Mouse (Mus musculus) layer of hippocampus, adult 11-12 months (tissue): ENCODE data around the gene Pianp.
A peak's percentile ranks its signal among the peaks of the same experiment; 100 is the strongest.

ENCODE experiments used
- DNase-seq: peaks from one replicate; pipeline ENCODE4 v3.0.0; 2022; ENCODE audit warnings: low spot score

Gene Pianp

DNA sequence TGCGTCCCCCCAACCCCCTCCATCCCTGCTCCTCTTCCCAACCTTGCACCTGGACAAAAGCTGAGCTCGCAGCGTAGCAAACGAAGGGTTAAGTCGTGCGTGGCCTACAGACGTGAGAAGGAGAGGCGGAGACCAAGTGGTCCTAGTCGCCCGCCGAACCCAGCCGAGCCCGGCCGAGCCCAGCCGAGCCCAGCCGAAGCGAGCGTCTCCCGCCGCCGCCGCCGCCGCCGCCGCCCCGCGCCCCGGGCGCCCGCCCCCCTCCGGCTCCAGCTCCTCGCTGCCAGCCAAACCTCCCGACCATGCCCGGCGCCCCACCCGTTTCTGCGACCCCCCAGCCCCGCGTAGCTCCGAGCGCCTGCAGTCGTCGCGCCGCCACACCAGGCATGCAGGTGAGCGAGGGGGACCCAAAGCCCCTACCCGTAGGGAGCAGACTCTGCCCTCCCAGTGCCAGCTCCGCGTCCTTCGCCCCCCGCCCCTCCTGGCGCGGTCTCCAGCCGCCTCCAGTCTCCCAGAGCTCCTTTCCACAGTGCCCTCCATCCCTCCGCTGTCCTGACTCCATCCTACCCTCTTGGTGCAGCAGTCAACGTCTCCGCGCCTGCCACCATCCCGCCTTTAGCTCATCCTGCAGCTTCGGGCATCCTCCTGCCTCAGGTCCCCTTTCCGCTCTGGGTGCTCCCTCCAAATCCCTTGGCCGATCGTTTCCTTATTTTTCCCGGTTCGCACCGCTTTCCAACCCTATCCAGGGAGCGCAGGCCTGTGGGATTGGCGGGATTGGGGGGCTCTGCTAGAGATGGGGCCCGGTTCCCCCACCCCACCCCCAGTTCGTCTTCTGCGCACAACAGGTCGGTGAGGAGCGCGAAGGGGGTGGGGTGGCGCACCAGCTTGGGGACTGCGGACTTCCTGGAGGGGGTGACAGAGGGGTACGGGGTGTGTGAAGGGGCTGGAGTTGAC lies at the start of gene Pianp:
TSS of gene Pianp (plus strand) at position 144 of the 951 bp plus-strand sequence.
- peak; percentile 80 for DNase-seq

- no peak for DNase-seq
Measured at GRCm38 (mm10) chr6:124953991-124954715, 42.3 kb upstream of the Pianp start.

DNA sequence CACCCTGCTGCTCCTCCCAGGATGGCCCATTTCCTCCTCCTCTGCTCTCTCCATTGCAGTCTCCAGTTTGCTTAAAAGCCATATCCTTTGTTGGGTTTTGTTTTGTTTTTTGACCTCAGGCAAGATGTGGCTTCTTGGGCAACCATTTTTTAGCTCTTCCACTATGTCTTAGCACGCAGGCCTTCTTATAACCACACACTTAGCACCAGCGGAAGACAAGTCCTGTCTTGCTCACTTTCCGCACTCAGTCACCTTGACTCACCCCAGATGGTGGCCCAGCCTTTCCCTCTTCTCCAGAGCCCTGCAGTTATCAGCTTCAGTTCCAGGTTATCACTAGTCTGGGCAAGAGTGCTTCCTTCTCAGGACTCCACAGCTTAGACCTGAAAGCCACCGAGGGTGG lies 41.3 kb upstream of the Pianp start:
- DNase-seq, result no peak

DNA sequence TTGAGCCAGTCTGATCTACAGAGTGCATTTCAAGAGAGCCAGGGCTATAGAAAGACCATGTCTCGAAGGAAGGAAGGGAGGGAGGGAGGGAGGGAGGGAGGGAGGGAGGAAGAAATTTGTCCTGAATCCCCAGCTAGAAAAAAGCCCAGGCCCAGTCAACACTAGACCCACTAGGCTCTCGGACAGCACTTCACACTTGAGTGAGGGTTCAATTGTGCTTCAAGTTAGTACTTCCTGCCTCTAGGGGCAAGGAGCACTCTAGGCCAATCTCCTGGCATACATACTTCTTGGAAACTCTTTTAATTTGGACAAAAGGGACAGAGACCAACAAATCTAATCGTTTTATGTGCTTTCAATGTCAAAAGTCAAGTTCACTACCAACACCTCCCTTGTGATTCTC lies 38.4 kb upstream of the Pianp start:
- DNase-seq, result no peak

DNA sequence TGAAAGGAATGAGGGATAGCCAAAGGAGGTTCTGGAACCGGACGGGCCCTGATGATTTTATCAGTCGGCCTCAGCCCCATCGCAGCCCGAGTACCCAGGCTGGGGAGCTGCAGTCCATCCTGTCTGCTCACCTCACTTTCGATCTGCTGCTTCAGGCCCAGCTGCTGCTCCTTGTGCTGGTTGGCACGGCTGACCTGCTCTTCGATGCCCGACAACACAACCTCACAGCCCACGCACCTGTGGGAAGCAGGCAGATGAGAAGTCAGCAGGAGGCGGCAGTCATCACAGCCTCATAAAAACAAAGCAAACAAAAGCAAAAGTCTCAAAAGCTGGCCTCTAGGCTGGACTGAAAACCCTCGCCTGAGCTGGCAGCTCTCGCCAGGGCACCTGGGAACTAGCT lies 36.5 kb upstream of the Pianp start:
- DNase-seq, result no peak

DNA sequence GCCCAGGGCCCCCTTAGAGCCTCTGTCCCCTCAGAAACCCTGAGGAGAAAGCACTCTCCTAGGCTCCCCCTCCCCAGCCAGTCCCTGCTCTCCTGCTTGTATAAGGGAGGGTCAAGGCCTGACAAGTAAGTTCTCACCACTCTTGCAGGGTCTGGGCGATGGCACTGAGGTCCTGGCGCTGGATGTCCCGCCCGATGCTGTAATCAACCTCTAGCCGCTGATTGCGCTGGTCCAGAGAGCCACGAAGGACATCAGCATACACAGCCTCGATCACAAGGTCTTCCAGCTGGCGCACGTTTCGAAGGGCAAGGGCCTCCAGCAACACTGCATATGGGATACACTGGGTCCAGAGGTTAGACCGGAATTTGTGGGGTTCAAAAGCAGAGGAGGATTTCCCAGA lies 35.5 kb upstream of the Pianp start:
- DNase-seq, result no peak

GRCm38 (mm10) chr6:124964638-124965037 lies 31.9 kb upstream of the Pianp start:
- no peak for DNase-seq

DNA sequence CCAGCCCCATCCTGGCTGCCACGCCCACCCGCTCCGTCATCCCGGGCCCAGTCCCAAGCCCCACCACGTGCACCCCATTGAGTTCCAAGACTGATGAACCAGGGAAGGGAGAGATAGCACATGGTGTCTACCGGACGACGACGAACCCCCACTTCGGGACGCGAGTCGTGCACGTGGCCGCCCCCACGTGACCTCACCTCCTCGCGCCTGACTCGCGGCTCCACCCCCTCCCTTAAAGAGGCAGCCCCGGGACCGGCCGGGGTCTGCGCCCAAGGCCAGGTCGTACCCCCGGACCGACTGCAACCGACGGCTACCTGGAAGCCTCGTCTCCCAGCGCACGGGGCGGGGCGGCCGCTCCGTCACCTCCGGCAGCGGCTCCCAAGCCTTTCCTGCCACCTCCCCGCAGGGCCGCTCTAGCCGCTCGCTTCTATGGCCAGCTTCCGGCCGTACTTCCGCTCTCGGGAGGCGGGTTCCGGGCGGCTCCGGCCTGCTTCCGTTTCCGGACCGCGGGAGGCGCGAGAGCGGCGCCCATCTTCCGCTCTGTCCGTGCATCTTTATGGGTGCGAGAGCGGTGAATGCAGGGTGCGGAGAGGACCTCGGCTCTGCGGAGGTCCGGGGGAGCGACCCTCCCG lies 31.3 kb upstream of the Pianp start, which contains the start of gene Cops7a:
TSS of gene Cops7a (minus strand) at position 451 of the 632 bp plus-strand sequence.
- DNase-seq, result peak; percentile 94

- DNase-seq, result no peak
Measured at GRCm38 (mm10) chr6:124965747-124966146, 30.7 kb upstream of the Pianp start.

DNA sequence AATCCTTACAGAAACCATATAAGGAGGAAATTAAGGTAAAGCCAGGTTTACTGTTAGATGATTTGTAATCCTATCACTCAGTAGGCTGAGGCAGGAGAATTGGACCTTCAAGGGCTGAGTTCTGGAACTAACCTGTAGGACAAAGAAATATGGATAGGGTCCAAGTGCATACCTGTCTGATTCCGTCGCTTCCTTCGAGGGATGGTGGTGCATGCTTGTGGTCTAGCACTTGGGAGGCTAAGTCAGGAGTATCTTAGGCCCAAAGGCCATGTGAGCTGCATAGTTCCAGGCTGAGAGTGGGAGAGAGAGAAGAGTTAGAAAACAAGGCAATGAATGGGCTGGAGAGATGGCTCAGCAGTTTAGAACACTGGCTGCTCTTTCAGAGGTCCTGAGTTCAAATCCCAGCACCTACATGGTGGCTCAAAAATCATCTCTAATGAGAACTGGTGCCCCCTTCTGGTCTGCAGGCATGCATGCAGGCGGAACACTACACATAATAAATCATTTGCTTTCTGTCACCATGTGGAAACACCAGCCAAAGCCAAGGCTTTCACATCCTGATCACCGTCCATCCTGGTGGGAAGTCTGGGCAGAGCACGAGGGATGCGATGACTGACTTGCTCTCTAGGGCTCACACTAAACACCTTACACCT lies 29.9 kb upstream of the Pianp start:
- DNase-seq, result no peak

DNA sequence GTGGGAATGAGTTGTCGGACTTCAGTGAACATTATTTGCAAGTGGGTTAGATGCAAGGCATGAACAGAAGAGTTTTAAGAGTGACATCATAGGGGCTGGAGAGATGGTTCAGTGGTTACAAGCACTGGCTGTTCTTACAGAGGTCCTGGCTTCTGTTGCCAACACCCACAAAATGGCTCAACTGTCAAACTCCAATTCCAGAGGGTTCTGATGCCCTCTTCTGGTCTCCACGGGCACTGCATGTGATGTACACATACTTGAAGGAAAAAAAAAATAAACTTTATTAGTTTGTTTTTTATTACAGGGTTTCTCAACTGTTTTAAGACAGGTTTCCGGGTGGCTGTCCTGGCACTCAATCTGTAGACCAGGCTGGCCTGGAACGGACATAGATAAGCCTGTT lies 28.7 kb upstream of the Pianp start:
- DNase-seq, result peak; percentile 46

DNA sequence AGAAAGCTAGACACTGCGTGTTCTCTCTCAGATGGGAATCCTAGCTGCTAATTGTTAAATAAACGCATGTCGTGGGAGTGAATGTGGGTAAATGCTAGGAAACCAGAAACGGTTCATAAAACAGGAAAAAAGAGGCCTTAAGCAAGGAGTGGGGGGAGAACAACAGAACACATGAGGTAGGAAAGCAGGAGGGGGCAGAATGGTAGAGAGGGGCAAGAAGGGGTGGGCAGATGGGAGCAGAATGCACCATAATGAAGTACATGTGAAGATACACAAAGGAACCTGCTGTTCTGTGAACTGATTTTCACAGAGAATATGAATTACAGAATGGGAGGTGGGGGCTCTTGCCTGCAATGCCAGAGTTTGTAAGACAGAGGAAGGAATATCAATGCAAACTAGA lies 4.3 kb upstream of the Pianp start:
- DNase-seq, result peak; percentile 26

DNA sequence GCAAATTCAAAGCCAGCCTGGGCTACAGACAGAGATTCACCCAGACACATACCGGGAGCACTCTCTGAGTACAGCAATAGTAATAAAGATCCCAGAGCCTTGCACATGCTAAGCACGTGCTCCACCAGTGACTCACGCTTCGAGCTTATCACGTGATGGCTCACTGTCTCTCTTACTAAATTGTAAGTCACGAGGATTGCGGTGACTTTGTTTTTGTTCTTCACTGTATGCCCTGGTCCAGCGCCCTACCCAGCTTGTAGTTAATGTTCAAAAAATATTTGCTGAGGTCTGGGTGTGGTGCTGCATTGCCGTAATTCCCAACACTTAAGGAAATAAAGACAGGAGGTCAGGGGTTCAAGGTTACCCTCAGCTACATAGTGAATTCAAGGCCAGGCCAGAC lies 3.1 kb upstream of the Pianp start:
- DNase-seq, result peak; percentile 20

DNA sequence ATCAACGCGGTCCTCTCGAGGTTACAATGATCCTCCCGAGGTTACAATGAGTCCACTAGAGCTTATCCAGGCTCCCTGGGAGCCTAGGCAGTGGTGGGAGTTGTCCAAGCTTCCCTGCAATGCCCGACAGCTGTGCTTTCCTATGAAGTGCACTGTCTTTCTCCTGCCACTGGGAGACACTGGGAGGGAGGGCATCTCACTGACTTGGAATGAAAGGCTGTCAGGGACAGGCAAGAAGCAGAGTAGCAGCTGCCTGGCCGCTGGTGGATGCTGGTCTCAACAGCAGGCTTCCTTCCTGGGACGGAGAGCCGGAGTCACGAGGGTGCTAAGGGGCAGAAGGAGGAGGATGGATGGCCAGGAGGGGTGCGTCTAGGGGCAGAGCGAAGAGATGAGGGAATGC lies 2.6 kb upstream of the Pianp start:
- DNase-seq, result peak; percentile 29

DNA sequence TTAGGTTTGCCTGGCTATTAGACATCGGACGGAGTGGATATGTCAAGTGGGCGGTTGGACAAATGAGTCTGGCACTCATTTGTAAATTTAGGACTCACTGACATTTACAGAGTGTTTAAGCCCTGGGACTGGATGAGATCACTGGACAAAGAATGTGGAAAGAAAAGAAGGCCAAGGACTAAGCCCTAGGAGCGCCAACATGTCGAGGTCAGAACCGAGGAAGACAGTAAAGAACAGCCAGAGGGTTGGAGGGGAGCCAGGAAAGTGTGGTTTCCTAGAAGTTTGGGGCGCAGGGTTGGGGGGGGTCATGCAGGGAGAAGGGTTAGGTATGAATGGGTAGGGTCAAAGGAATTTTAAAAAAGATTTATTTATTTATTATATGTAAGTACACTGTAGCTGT lies 1.2 kb upstream of the Pianp start:
- DNase-seq, result no peak

- peak; percentile 17 for DNase-seq
Measured at GRCm38 (mm10) chr6:124995831-124996403, 577 bp upstream of the Pianp start.

GRCm38 (mm10) chr6:124998066-124998465 lies 1.6 kb downstream of the Pianp start:
- DNase-seq, result peak; percentile 53

- no peak for DNase-seq
Measured at GRCm38 (mm10) chr6:124999091-124999490, 2.6 kb downstream of the Pianp start.

DNA sequence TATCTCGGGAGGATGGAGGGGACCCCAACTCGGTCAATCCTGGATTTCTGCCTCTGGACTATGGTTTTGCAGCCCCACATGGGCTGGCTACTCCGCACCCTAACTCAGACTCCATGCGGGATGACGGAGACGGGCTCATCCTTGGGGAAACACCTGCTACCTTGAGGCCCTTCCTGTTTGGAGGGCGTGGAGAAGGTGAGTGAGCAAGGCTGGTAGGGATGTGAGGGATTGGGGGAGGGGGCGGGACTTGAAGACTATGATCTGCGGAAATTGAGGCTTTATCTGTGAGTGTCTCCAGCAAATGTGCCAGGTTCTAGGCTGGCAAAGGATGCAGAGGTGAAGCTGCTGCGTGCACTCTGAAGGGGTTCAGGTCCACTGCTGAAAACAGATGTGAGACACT lies 3.1 kb downstream of the Pianp start:
- no peak for DNase-seq

- DNase-seq, result no peak
Measured at GRCm38 (mm10) chr6:125003706-125004105, 7.2 kb downstream of the Pianp start.

DNA sequence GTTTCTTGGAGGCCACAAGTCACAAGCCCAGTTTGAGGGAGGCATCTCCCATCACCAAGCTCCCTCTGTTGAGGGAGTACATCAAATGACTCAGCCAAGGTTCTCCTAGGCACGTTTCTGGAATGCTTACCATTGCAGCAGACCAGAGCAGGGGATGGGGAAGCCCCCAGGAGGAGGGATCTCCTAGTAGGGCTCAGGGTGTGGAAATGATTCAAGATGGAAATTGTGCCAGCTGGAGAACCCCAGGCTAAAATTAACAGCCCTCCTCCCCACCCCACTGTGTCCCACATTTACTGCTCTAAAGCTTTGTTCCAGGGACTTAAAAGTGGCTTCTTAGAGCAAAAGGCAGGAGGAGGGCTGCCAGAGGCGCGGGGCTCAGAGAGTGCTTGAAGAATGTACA lies 8.6 kb downstream of the Pianp start:
- DNase-seq, result no peak

DNA sequence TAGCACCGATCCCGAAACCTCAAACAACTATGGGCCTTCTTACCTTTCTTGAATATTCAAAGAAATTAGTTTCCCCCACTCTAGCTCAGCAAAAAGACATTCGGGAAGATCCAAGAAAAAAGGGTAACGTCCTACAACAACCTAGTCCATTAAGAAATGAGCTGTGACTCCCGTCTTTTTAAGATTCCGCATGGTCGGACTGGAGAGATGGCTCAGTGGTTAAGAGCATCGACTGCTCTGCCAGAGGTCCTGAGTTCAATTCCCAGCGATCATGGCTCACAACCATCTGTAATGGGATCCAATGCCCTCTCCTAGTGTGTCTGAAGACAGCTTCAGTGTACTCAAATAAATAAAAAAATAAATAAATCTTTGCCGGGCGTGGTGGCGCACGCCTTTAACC lies 11.6 kb downstream of the Pianp start:
- no peak for DNase-seq
